Mouse (Mus musculus) limb, embryonic 10.5 days (tissue): Measurements from ENCODE around the gene Fam184a. TPM values are rescaled to one million over a fixed set of nuclear protein-coding genes. Genes with fewer than 3 reads are reported as not detected.

Experiments used
- DNase-seq: peaks from one replicate; pipeline ENCODE4 v3.0.0-alpha.2; 2017; ENCODE audit warnings: low spot score
- H3K27ac ChIP-seq: fragments of 300-500 bp; sonication (generic); 2 replicates; pipeline ENCODE4 v1.5.1; 2016; ENCODE audit warnings: mild to moderate bottlenecking
- H3K27me3 ChIP-seq: fragments of 300-500 bp; sonication (generic); 2 replicates; pipeline ENCODE4 v1.6.1; 2016; ENCODE audit warnings: low read depth, mild to moderate bottlenecking; ENCODE audit not compliant: poor library complexity, severe bottlenecking
- H3K36me3 ChIP-seq: fragments of 300-500 bp; sonication (generic); 2 replicates; pipeline ENCODE4 v1.6.1; 2016; ENCODE audit warnings: mild to moderate bottlenecking, moderate library complexity
- H3K4me1 ChIP-seq: fragments of 300-500 bp; sonication (generic); 2 replicates; pipeline ENCODE4 v1.6.1; 2016
- H3K4me3 ChIP-seq: fragments of 300-500 bp; sonication (generic); 2 replicates; pipeline ENCODE4 v1.5.1; 2016; ENCODE audit warnings: mild to moderate bottlenecking, moderate library complexity
- H3K9me3 ChIP-seq: fragments of 300-500 bp; sonication (generic); replicated peaks from 2 replicates; pipeline ENCODE4 v1.6.1; 2016; ENCODE audit warnings: mild to moderate bottlenecking
- WGBS: fragments of 180-500 bp; shearing (Covaris S2); methylation state at CpG from one replicate; pipeline ENCODE4 v1.1.7; 2016; 5-methylcytosine and 5-hydroxymethylcytosine counted together
- polyA plus RNA-seq: library from polyadenylated mRNA; unstranded; fragments of >200 nt; fragmentation: Nextera tagmentation; extraction: Ambion mirVana; gene quantifications from 2 replicates; pipeline ENCODE4 v1.2.1, GENCODE M21; 2016

The Fam184a gene
- polyA plus RNA-seq: 2.0 and 2.9 TPM in 2 replicates

DNA sequence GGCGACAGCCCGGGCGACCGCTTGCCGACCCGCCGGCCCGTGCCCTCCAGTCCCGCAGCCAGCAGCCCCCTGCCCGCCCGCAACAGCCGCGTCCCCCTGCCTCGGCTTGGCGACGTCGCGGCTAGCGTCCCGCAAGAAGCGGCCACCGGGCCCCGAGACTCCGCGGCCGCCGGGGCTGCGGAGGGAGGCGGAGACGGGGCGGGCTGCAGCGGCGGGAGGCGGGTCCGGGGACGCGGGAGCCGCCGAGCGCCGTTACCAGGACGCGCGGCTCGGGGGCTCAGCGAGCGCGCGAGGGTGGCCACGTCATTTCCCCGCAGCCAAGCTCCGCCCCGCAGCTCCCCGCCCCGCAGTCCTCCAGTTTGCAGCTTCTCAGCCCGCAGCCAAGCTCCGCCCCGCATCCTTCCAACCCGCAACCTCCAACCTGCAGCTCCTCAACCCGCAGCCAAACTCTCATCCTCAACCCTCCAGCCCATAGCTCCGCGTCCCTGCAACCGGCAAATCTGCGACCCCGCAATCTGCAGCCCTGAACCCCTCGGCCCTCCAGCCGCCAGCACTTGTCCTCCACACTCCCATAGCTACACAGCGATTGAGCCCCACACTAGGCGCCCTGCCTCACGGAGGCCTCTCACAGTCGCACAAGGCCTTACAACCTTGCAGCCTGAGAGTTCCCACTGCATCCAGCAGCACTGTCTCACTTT lies at the start of gene Fam184a:
Gene Fam184a, minus strand, starts transcription at position 169 of the 698 bp plus-strand sequence.
- H3K27ac ChIP-seq: peak within 1 kb of the TSS; percentile 83
- H3K9me3 ChIP-seq: no peaks in the 10 kb centered on the region
- H3K36me3 ChIP-seq: no peaks in the 10 kb centered on the region
- H3K4me1 ChIP-seq: peaks cover 14% of the 10 kb centered on the region
- H3K27me3 ChIP-seq: peaks cover 33% of the 10 kb centered on the region
- DNase-seq: peak; percentile 69
- H3K4me3 ChIP-seq: peak within 1 kb of the TSS; percentile 78
- 5% methylated on average over 71 of the region's 71 CpGs for WGBS

DNA sequence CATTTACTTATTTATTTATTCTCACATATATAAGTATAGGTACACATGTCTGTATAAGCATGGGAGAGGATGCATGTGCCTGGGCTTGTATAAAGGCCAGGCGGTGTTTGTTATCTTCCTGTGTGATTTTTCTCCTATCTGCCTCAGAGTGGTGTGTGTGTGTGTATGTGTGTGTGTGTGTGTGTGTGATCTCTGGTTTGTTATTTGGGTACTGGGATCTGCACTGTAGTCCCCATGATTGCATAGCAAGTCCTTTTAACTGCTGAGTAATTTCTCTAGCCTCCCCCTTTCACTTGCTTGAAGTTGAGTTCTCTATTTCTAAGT lies 45.3 kb upstream of the Fam184a start:
- WGBS: 92% methylated on average over 1 of the region's 1 CpGs
- Histone ChIP-seq H3K4me1 (peaks cover 4% of the 10 kb centered on the region), H3K36me3 (no peaks in the 10 kb centered on the region), H3K27ac (no peak overlapping the region), H3K9me3 (no peaks in the 10 kb centered on the region), H3K27me3 (no peaks in the 10 kb centered on the region), H3K4me3 (no peak overlapping the region)
- DNase-seq: no peak

DNA sequence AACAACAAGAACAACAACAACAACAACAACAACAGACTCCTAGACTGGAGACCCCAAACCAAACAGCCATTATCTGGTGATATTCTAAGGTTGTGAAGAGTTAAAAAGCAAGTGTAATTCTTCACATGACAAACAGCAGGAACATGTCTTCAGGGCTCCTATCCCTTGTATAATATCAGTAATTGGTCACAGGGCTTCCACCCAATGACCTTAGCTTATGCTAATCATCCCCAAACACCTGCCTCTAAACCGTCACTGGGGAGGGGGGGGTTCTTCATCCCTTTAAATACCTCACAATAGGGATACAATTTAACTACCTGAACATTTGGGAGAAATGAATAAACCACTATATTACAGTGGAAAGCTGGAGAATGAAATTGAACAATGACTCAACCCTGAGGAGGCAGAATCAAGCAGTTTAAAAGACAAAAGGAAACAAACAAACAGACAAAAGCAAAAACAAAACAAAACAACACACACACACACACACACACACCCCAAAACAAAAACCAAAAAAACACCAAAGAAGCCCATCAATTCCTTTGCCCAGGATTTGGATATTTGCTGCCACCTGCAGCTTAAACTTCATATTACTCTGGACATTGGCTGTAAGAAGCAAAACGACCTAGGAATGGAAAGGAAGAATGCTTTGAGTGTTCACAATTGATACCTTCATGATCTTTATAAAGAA lies 44.8 kb upstream of the Fam184a start:
- H3K27ac ChIP-seq: no peak overlapping the region
- 17% methylated on average over 2 of the region's 2 CpGs for WGBS
- no peaks in the 10 kb centered on the region for H3K36me3 ChIP-seq
- no peaks in the 10 kb centered on the region for H3K9me3 ChIP-seq
- no peak overlapping the region for H3K4me3 ChIP-seq
- H3K27me3 ChIP-seq: no peaks in the 10 kb centered on the region
- DNase-seq: no peak
- H3K4me1 ChIP-seq: no peaks in the 10 kb centered on the region

DNA sequence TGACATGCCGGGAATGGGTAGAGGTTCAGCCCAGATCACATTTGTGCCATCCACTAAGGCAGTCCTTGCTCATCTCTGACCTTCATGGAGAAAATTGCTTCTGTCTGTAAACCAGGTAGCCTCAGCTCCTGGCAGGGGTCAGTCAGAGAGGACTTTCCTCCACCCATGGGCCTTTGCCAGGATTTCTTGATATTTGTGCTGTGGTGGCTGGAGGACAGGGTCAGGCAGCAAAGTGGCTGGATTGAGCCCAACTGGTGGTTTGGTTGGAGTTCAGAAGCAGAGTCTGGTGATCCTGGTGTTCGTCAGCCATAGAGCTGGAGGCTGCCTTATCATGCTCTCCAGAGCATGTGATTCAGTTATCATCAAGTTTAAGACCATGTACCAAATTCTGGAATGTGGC lies 40.4 kb upstream of the Fam184a start:
- 74% methylated on average over 2 of the region's 2 CpGs for WGBS
- no peaks in the 10 kb centered on the region for H3K4me1 ChIP-seq
- no peaks in the 10 kb centered on the region; the same call in 1 of the 2 replicates for H3K9me3 ChIP-seq
- H3K36me3 ChIP-seq: no peaks in the 10 kb centered on the region
- H3K27ac ChIP-seq: no peak overlapping the region
- H3K27me3 ChIP-seq: no peaks in the 10 kb centered on the region
- H3K4me3 ChIP-seq: no peak overlapping the region
- DNase-seq: no peak

DNA sequence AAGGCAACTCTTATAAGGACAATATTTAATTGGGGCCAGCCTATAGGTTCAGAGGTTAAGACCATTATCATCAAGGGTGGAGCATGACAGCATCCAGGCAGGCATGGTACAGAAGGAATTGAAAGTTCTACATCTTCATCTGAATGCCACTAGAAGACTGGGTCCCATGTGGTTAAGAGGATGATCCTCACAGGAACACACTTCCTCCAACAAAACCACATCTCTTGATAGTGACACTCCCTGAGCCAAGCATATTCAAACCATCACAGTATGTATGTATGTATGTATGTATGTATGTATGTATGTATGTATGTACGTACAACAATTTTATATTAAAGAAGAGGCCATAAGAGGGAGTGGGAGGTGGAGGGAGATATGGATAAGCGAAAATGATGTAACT lies 25.7 kb upstream of the Fam184a start:
- no peak for DNase-seq
- H3K4me3 ChIP-seq: no peak overlapping the region
- no peaks in the 10 kb centered on the region for H3K36me3 ChIP-seq
- H3K4me1 ChIP-seq: no peaks in the 10 kb centered on the region
- H3K9me3 ChIP-seq: no peaks in the 10 kb centered on the region
- no peak overlapping the region for H3K27ac ChIP-seq
- 90% methylated on average over 2 of the region's 2 CpGs for WGBS
- H3K27me3 ChIP-seq: no peaks in the 10 kb centered on the region

DNA sequence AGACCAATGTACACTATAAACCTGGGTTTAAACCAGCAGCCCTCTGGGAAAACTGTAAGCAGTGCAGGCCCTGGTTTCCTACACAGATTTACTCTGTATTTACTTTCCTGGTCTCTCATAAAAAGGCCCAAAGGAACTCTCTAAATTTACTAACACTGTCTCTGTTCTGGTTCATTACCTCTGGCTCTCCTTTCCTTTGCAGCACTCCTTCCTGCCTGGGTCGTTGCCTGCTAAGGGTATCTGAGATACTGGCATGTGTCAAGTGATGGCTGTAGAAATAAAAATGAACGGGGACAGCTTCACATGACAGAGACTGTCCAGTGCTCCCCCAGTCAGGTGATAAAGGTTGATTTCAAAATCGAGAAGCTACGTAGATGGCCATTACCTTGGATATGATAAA lies 21.8 kb upstream of the Fam184a start:
- Histone ChIP-seq H3K4me3 (no peak overlapping the region), H3K4me1 (no peaks in the 10 kb centered on the region), H3K9me3 (no peaks in the 10 kb centered on the region), H3K27ac (no peak overlapping the region), H3K27me3 (no peaks in the 10 kb centered on the region), H3K36me3 (no peaks in the 10 kb centered on the region)
- 82% methylated on average over 4 of the region's 4 CpGs for WGBS
- no peak for DNase-seq

DNA sequence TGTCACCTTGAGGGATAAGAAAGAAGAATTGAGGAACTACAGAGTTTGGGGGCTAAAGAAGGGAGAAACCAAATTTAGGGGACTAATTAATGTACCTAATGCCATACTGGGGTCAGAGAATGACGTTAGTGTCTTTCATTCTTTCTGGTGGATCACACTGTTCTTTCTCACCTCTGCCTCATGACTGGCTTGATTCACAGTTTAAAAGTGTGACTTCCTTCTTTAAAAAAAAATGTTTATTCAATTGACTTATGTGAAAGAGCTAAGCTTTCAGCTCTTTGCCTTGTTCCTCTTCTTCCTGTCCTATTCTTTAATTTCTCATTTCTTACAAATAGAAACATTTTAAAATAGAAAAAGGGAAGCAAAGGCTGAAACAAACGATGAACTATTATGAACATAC lies 20.6 kb upstream of the Fam184a start:
- Histone ChIP-seq H3K9me3 (no peaks in the 10 kb centered on the region), H3K4me1 (no peaks in the 10 kb centered on the region), H3K27ac (no peak overlapping the region), H3K36me3 (no peaks in the 10 kb centered on the region), H3K4me3 (no peak overlapping the region), H3K27me3 (no peaks in the 10 kb centered on the region)
- 78% methylated on average over 2 of the region's 2 CpGs for WGBS
- no peak for DNase-seq

DNA sequence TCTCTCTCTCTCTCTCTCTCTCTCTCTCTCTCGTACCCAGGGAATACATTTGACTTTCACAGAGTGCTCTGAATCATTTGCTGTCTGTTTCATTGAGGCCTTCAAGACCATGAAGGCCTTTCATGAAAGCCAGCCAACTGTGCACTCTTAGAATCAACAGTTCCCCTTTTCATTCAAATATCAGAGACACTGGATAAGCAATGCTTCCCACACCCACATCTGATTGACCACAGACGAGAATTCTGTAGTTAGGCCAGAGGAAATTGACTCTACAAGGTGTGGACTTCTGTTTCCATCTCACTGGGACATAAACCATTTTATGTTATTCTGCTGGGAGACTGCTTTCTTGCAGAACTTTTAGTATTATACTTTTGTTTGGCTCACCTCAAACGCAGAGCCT lies 17.8 kb upstream of the Fam184a start:
- Histone ChIP-seq H3K36me3 (no peaks in the 10 kb centered on the region), H3K27ac (no peak overlapping the region), H3K4me3 (no peak overlapping the region), H3K4me1 (no peaks in the 10 kb centered on the region), H3K27me3 (no peaks in the 10 kb centered on the region), H3K9me3 (no peaks in the 10 kb centered on the region)
- 87% methylated on average over 3 of the region's 3 CpGs for WGBS
- DNase-seq: no peak

DNA sequence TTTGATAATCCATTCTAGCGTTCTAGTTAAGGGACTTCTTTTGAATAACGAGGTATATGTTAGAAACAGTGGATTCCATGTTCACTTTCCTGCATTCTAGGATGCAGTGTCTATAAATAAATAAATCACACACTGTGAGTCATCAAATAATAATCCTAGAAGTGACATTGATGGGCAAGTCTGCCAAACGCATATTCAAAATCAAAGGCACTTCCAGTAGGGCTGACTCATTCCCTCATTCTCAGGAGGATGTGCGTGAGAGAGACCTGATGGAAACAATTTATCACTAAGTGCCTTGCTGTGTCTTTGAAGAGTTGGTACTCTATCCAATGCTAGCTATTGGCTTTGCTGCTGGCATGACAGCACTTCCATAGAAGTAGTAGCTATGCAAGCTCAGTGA lies 14.5 kb upstream of the Fam184a start:
- H3K9me3 ChIP-seq: no peaks in the 10 kb centered on the region
- no peak for DNase-seq
- H3K27me3 ChIP-seq: no peaks in the 10 kb centered on the region
- H3K4me1 ChIP-seq: no peaks in the 10 kb centered on the region
- H3K36me3 ChIP-seq: no peaks in the 10 kb centered on the region
- WGBS: 89% methylated on average over 4 of the region's 4 CpGs
- H3K4me3 ChIP-seq: no peak overlapping the region
- no peak overlapping the region for H3K27ac ChIP-seq

DNA sequence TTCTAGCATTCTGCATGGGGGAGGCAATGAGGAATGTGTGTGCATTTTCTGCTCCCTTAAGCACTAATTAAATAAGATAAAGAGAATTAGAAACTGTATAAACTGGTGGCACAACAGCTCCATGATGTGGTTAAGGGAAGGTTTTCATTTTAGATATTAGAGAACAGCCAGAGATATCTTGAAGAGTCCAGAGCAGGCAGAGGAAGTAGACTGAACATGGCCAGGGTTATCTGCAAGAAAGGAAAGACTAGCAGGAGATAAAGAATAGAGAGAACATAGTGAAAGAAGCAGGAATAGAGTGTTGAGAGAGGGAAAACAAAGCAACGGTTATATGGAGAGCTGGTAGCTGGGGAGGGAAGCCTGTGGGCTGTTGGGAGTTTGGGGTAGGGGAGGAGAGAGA lies 1.8 kb upstream of the Fam184a start:
- Histone ChIP-seq H3K36me3 (no peaks in the 10 kb centered on the region), H3K4me1 (peaks cover 14% of the 10 kb centered on the region), H3K4me3 (no peak overlapping the region), H3K27me3 (peaks cover 33% of the 10 kb centered on the region), H3K27ac (no peak overlapping the region), H3K9me3 (no peaks in the 10 kb centered on the region)
- WGBS: 91% methylated on average over 1 of the region's 1 CpGs
- DNase-seq: no peak

DNA sequence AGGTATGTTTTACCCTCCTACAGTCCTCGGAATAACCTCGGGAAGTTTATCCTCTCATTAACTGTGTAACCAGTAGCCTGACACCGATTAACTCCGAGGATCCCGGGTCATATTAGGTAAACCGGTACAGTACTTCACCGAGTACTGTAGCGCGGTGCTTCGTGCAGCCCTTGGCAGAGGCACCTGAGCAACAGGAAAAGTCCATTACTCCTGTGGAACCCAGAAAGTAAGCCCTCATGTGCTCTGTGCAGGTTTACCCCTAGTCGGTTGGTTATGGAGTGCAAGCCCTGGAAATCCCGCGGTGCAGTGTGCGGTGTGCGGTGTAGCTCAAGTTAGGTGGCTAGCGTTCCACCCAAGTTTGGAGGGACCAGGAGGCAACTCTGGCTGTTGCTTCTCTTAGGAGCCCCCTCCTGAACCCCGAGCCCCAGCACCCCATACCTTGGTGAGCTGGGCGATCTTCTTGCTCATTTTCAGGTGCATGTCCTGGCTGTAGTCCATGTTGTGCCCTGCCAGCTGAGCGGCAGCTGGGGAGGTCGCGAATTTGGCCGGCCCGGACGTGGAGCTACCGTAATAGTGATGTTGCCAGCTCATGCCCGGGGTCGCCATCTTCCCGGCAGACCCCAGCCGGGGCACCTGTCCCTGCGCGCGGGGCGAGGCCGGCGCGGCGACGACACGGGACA lies 508 bp downstream of the Fam184a start:
- peak overlapping the region; percentile 78 for H3K4me3 ChIP-seq
- WGBS: 10% methylated on average over 39 of the region's 39 CpGs
- H3K9me3 ChIP-seq: no peaks in the 10 kb centered on the region
- peak; percentile 62 for DNase-seq
- H3K36me3 ChIP-seq: no peaks in the 10 kb centered on the region
- H3K4me1 ChIP-seq: peaks cover 14% of the 10 kb centered on the region
- peaks cover 33% of the 10 kb centered on the region for H3K27me3 ChIP-seq
- H3K27ac ChIP-seq: peak overlapping the region; percentile 83

DNA sequence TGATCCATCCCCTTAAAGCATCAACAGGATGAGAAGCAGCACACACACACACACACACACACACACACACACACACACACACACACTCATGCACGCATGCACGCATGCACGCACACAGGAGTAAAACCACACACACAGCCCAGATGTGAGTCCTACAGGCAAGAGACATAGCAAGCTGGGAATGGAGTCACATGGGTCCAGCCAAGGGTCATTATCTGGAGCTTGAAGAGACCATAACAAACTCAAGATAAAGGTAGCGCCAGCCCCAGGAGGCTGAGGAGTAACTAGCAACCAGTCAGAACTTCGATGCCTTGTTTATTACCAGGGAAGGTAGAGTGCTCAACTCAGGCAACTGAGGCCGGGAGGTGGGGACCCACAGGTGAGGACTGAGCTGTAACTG lies 4.9 kb downstream of the Fam184a start:
- Histone ChIP-seq H3K4me3 (no peak overlapping the region), H3K27ac (no peak overlapping the region), H3K27me3 (peaks cover 24% of the 10 kb centered on the region), H3K4me1 (peaks cover 10% of the 10 kb centered on the region), H3K9me3 (no peaks in the 10 kb centered on the region), H3K36me3 (no peaks in the 10 kb centered on the region)
- no peak for DNase-seq
- 90% methylated on average over 6 of the region's 6 CpGs for WGBS

DNA sequence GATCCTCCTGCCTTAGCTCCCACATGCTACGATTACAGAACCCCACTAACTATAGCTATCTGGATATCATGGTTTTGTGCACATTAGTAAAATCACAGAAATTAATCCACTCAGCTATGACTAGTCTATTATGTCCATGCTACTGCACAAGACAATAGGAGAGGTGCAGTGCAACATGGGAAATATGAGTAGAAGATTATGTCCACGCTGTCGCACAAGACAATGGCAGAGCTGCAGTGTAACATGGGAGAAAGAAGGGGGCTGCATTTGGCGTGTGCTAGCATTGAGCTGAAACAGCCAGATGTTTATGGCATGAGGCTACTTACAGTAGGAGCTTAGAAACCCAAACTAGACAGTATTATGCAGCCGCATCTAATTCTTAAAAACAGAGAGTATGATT lies 8.0 kb downstream of the Fam184a start:
- H3K27me3 ChIP-seq: no peaks in the 10 kb centered on the region
- no peaks in the 10 kb centered on the region for H3K4me1 ChIP-seq
- H3K4me3 ChIP-seq: no peak overlapping the region
- no peak overlapping the region for H3K27ac ChIP-seq
- no peaks in the 10 kb centered on the region for H3K36me3 ChIP-seq
- DNase-seq: no peak
- H3K9me3 ChIP-seq: no peaks in the 10 kb centered on the region
- 89% methylated on average over 5 of the region's 5 CpGs for WGBS
